Mouse (Mus musculus): ENCODE results near the gene Cycs. TPM values are rescaled to one million over a fixed set of nuclear protein-coding genes. Genes with fewer than 3 reads are reported as not detected.

Cycs gene
- total and polyA plus RNA-seq, 3 experiments = 28.0 to 139 (median 83.0) TPM

DNA sequence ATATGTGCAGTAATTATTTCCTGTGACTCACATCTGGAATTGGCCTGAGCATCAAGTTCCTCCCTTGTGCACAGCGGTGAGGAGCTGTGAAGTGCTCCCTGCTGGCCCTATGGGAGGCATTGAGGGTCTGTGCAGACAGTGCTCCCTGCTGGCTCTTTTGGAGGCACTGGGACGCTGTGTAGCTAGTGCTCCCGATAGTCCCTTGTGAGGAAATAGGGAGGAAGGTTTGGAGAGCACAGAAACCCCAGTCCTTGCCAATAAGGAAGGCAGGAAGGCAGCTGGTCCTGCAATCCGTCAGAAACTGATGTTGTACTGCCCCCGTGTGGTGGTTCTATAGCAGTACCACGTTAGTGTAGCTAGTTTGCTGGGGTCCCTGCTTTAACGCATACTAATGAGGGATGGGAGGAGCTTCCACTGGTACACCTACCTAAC, 29.9 kb downstream of the Cycs start:
- no peaks in the 10 kb centered on the region for H3K9me3 ChIP-seq (replicated peaks; ENCODE audit: insufficient read depth, low read length)
- no peak overlapping the region for H3K4me3 ChIP-seq (ENCODE audit: control insufficient read depth in 1 of 2, insufficient read depth in 1 of 2, low read depth in 2 of 2, low read length in 2 of 2)
- no peaks in the 10 kb centered on the region for H3K79me2 ChIP-seq (ENCODE audit: control insufficient read depth, insufficient read depth, low read length, poor library complexity)
- H3K9ac ChIP-seq (ENCODE audit: control insufficient read depth, low read depth, low read length, poor library complexity, severe bottlenecking) = no peak overlapping the region
- H3K27me3 ChIP-seq (ENCODE audit: control insufficient read depth in 1 of 2, insufficient read depth in 2 of 2, low read length in 2 of 2) = 0 out of 4 replicates have a peak, but pooled peaks cover 0 to 3% of the 10 kb centered on the region in 2 experiments
- H3K4me1 ChIP-seq (ENCODE audit: control insufficient read depth in 1 of 2, insufficient read depth in 2 of 2, low read length in 2 of 2) = no peaks in the 10 kb centered on the region
- peak; percentile 85 for DNase-seq (ENCODE audit: low read depth, low spot score)
- H3K27ac ChIP-seq (ENCODE audit: control insufficient read depth, low read depth, low read length) = no peak overlapping the region
- TF ChIP-seq MYB (IDR thresholded peaks at IDR 0.05; ENCODE audit: low read depth, low read length) (no peak), NELFE (IDR thresholded peaks at IDR 0.05; ENCODE audit: low read depth, low read length) (no peak), POLR2AphosphoS5 (IDR thresholded peaks at IDR 0.05; ENCODE audit: borderline replicate concordance, low read depth, low read length) (no peak), CTCF (IDR thresholded peaks at IDR 0.05 in 2 of 3, conservative IDR thresholded peaks at IDR 0.05 in 1 of 3; ENCODE audit: control insufficient read depth in 1 of 3, insufficient read depth in 1 of 3, low read depth in 2 of 3, low read length in 3 of 3, poor library complexity in 1 of 3, severe bottlenecking in 1 of 3) (peak; percentile 79 to 95 (median 90)), ZMIZ1 (IDR thresholded peaks at IDR 0.05; ENCODE audit: low read depth, low read length) (no peak), USF1 (IDR thresholded peaks at IDR 0.05; ENCODE audit: low read depth, low read length) (no peak), ELF1 (IDR thresholded peaks at IDR 0.05; ENCODE audit: low read depth, low read length) (no peak), USF2 (IDR thresholded peaks at IDR 0.05; ENCODE audit: borderline replicate concordance in 1 of 2, insufficient read depth in 1 of 2, low read depth in 1 of 2, low read length in 2 of 2) (no peak), NRF1 (IDR thresholded peaks at IDR 0.05; ENCODE audit: insufficient read depth, low read depth, low read length, poor library complexity, severe bottlenecking) (no peak), SIN3A (IDR thresholded peaks at IDR 0.05; ENCODE audit: low read length) (no peak), UBTF (IDR thresholded peaks at IDR 0.05; ENCODE audit: borderline replicate concordance, insufficient read depth, low read depth, low read length) (no peak), MYC (IDR thresholded peaks at IDR 0.05; ENCODE audit: low read depth, low read length) (no peak), CHD1 (IDR thresholded peaks at IDR 0.05; ENCODE audit: low read depth, low read length) (no peak), EP300 (IDR thresholded peaks at IDR 0.05; ENCODE audit: low read depth in 1 of 2, low read length in 2 of 2) (no peak), POLR2A (IDR thresholded peaks at IDR 0.05; ENCODE audit: control insufficient read depth in 1 of 2, insufficient read depth in 1 of 2, low read depth in 1 of 2, low read length in 2 of 2, poor library complexity in 1 of 2) (no peak), ZKSCAN1 (IDR thresholded peaks at IDR 0.05; ENCODE audit: low read depth, low read length) (no peak), E2F4 (IDR thresholded peaks at IDR 0.05; ENCODE audit: borderline replicate concordance, low read depth, low read length) (no peak), RAD21 (IDR thresholded peaks at IDR 0.05; ENCODE audit: low read depth, low read length) (peak; percentile 96), RCOR1 (IDR thresholded peaks at IDR 0.05; ENCODE audit: low read depth, low read length) (no peak), ETS1 (IDR thresholded peaks at IDR 0.05; ENCODE audit: low read depth, low read length) (no peak), MAX (IDR thresholded peaks at IDR 0.05; ENCODE audit: low read length) (no peak), MAFK (IDR thresholded peaks at IDR 0.05; ENCODE audit: borderline replicate concordance, low read depth, low read length) (no peak), ZC3H11A (IDR thresholded peaks at IDR 0.05; ENCODE audit: low read depth, low read length) (peak; percentile 82), SMC3 (IDR thresholded peaks at IDR 0.05; ENCODE audit: low read depth, low read length) (peak; percentile 85), POLR2AphosphoS2 (IDR thresholded peaks at IDR 0.05; ENCODE audit: low read length) (no peak), TBP (IDR thresholded peaks at IDR 0.05; ENCODE audit: low read depth, low read length) (no peak), BHLHE40 (IDR thresholded peaks at IDR 0.05; ENCODE audit: borderline replicate concordance, low read depth, low read length) (no peak), GABPA (IDR thresholded peaks at IDR 0.05; ENCODE audit: low read depth, low read length) (no peak), CHD2 (IDR thresholded peaks at IDR 0.05; ENCODE audit: low read length) (no peak), GATA1 (IDR thresholded peaks at IDR 0.05; ENCODE audit: low read depth, low read length) (no peak)
- no peaks in the 10 kb centered on the region for H3K36me3 ChIP-seq (ENCODE audit: control insufficient read depth in 1 of 2, insufficient read depth in 2 of 2, low read length in 2 of 2)
